Mouse (Mus musculus) liver, postnatal 0 days (tissue): Measurements from ENCODE around the gene Tspyl1. TPM values are rescaled to one million over a fixed set of nuclear protein-coding genes. Genes with fewer than 3 reads are reported as not detected.

ENCODE experiments used
- ATAC-seq: fragments of 200-750 bp; cut with Nextera tagmentation; 2 replicates; pipeline ENCODE4 v1.8.0; 2017; ENCODE audit warnings: mild to moderate bottlenecking, moderate library complexity
- DNase-seq: peaks from one replicate; pipeline ENCODE4 v3.0.0-alpha.2; 2016
- H3K27ac ChIP-seq: fragments of 300-500 bp; sonication (generic); 2 replicates; pipeline ENCODE4 v1.5.1; 2014; ENCODE audit warnings: antibody characterized with exemption, moderate library complexity, mild to moderate bottlenecking, low read depth
- H3K27me3 ChIP-seq: fragments of 300-500 bp; sonication (generic); 2 replicates; pipeline ENCODE4 v1.6.1; 2014; ENCODE audit warnings: low read length, control low read depth, mixed read lengths; ENCODE audit not compliant: insufficient read depth
- H3K36me3 ChIP-seq: fragments of 300-500 bp; sonication (generic); replicated peaks from 2 replicates; pipeline ENCODE4 v1.6.1; 2014; ENCODE audit warnings: mild to moderate bottlenecking, control low read depth, low read length, moderate library complexity, mixed read lengths; ENCODE audit not compliant: insufficient read depth
- H3K4me1 ChIP-seq: fragments of 300-500 bp; sonication (generic); 2 replicates; pipeline ENCODE4 v1.6.1; 2014; ENCODE audit warnings: antibody characterized with exemption, mild to moderate bottlenecking, control low read depth; ENCODE audit not compliant: insufficient read depth
- H3K4me2 ChIP-seq: fragments of 300-500 bp; sonication (generic); 2 replicates; pipeline ENCODE4 v1.6.1; 2014; ENCODE audit warnings: low read depth, mild to moderate bottlenecking, low read length, moderate library complexity, mixed read lengths
- H3K4me3 ChIP-seq: fragments of 300-500 bp; sonication (generic); 2 replicates; pipeline ENCODE4 v1.5.1; 2014; ENCODE audit warnings: low read depth, low read length
- H3K9ac ChIP-seq: fragments of 300-500 bp; sonication (generic); replicated peaks from 2 replicates; pipeline ENCODE4 v1.6.1; 2014; ENCODE audit warnings: mild to moderate bottlenecking, moderate library complexity
- H3K9me3 ChIP-seq: fragments of 300-500 bp; sonication (generic); 2 replicates; pipeline ENCODE4 v1.6.1; 2016; ENCODE audit warnings: mild to moderate bottlenecking, control low read depth, low read length, mixed read lengths
- CTCF ChIP-seq: sonication (generic); IDR thresholded peaks from 2 replicates; pipeline ENCODE4 v1.5.1; 2016; ENCODE audit warnings: antibody characterized with exemption, low read depth
- EP300 ChIP-seq: IDR thresholded peaks from 2 replicates; pipeline ENCODE4 v1.6.1; 2016; ENCODE audit warnings: antibody characterized with exemption, low read depth, mild to moderate bottlenecking
- WGBS: fragments of 180-500 bp; shearing (Covaris S2); extraction: QIAGEN DNeasy Blood & Tissue Kit; methylation state at CpG from one replicate; pipeline ENCODE4 v1.1.7; 2014; ENCODE audit not compliant: insufficient replicate concordance; 5-methylcytosine and 5-hydroxymethylcytosine counted together
- polyA plus RNA-seq: library from polyadenylated mRNA; unstranded; fragments of >200 nt; fragmentation: Nextera tagmentation; extraction: Ambion mirVana; gene quantifications from 2 replicates; pipeline ENCODE4 v1.2.1, GENCODE M21; 2015

Gene Tspyl1
- 20.7 and 21.0 TPM in 2 replicates for polyA plus RNA-seq

GRCm38 (mm10) chr10:34281962-34282388, at the start of gene Tspyl1:
Tspyl1 (plus strand) TSS chr10:34282190.
- Histone ChIP-seq H3K4me2 (peak within 1 kb of the TSS; percentile 92), H3K36me3 (no peaks in the 10 kb centered on the region; the same call in 1 of the 2 replicates), H3K27ac (peak within 1 kb of the TSS; percentile 91), H3K9ac (peak within 1 kb of the TSS; percentile 98), H3K4me1 (peaks cover 14% of the 10 kb centered on the region), H3K27me3 (no peaks in the 10 kb centered on the region), H3K9me3 (no peaks in the 10 kb centered on the region), H3K4me3 (peak within 1 kb of the TSS; percentile 99)
- ATAC-seq, result peak; percentile 98
- DNase-seq, result peak; percentile 98
- no peak for TF ChIP-seq CTCF
- peak; percentile 84 for TF ChIP-seq EP300
- WGBS, result under 1% methylated on average over 38 of the region's 38 CpGs

- H3K4me3 ChIP-seq, result no peak overlapping the region
- DNase-seq, result no peak
- no peaks in the 10 kb centered on the region for H3K36me3 ChIP-seq
- no peak for ATAC-seq
- no peak overlapping the region for H3K4me2 ChIP-seq
- no peaks in the 10 kb centered on the region for H3K9me3 ChIP-seq
- TF ChIP-seq EP300, result no peak
- TF ChIP-seq CTCF, result no peak
- H3K9ac ChIP-seq, result no peak overlapping the region
- 59% methylated on average over 1 of the region's 1 CpGs for WGBS
- H3K27ac ChIP-seq, result no peak overlapping the region
- no peaks in the 10 kb centered on the region for H3K4me1 ChIP-seq
- H3K27me3 ChIP-seq, result no peaks in the 10 kb centered on the region
These were observed 48.6 kb upstream of the Tspyl1 start for GRCm38 (mm10) chr10:34233418-34233817.

GRCm38 (mm10) chr10:34233931-34234745, 47.9 kb upstream of the Tspyl1 start:
- no peak for TF ChIP-seq EP300
- TF ChIP-seq CTCF, result peak; percentile 56
- DNase-seq, result no peak
- H3K4me3 ChIP-seq, result no peak overlapping the region
- no peak overlapping the region for H3K27ac ChIP-seq
- H3K4me2 ChIP-seq, result no peak overlapping the region
- no peaks in the 10 kb centered on the region for H3K9me3 ChIP-seq
- ATAC-seq, result no peak
- no peaks in the 10 kb centered on the region for H3K36me3 ChIP-seq
- H3K9ac ChIP-seq, result no peak overlapping the region
- 35% methylated on average over 2 of the region's 2 CpGs for WGBS
- H3K27me3 ChIP-seq, result no peaks in the 10 kb centered on the region
- no peaks in the 10 kb centered on the region for H3K4me1 ChIP-seq

GRCm38 (mm10) chr10:34235384-34235783, 46.6 kb upstream of the Tspyl1 start:
- DNase-seq (no peak), ATAC-seq (no peak)
- peak overlapping the region; percentile 14; the same call in 1 of the 2 replicates for H3K4me2 ChIP-seq
- no peaks in the 10 kb centered on the region for H3K9me3 ChIP-seq
- no peaks in the 10 kb centered on the region for H3K36me3 ChIP-seq
- WGBS, result 14% methylated on average over 3 of the region's 3 CpGs
- H3K4me1 ChIP-seq, result no peaks in the 10 kb centered on the region
- no peak overlapping the region for H3K4me3 ChIP-seq
- no peak overlapping the region for H3K9ac ChIP-seq
- no peaks in the 10 kb centered on the region for H3K27me3 ChIP-seq
- no peak for TF ChIP-seq EP300
- no peak for TF ChIP-seq CTCF
- no peak overlapping the region for H3K27ac ChIP-seq

GRCm38 (mm10) chr10:34236569-34236968, 45.4 kb upstream of the Tspyl1 start:
- no peaks in the 10 kb centered on the region for H3K36me3 ChIP-seq
- WGBS, result 76% methylated on average over 5 of the region's 5 CpGs
- ATAC-seq (no peak), DNase-seq (no peak)
- H3K9me3 ChIP-seq, result no peaks in the 10 kb centered on the region
- H3K4me2 ChIP-seq, result no peak overlapping the region
- H3K27me3 ChIP-seq, result no peaks in the 10 kb centered on the region
- H3K4me3 ChIP-seq, result no peak overlapping the region
- no peak for TF ChIP-seq EP300
- TF ChIP-seq CTCF, result no peak
- no peak overlapping the region for H3K9ac ChIP-seq
- H3K4me1 ChIP-seq, result no peaks in the 10 kb centered on the region
- no peak overlapping the region for H3K27ac ChIP-seq

- no peaks in the 10 kb centered on the region for H3K9me3 ChIP-seq
- no peak overlapping the region for H3K9ac ChIP-seq
- TF ChIP-seq EP300 (no peak), CTCF (no peak)
- no peak overlapping the region for H3K4me2 ChIP-seq
- H3K36me3 ChIP-seq, result no peaks in the 10 kb centered on the region
- H3K4me1 ChIP-seq, result no peaks in the 10 kb centered on the region
- H3K4me3 ChIP-seq, result no peak overlapping the region
- no peak overlapping the region for H3K27ac ChIP-seq
- no peaks in the 10 kb centered on the region for H3K27me3 ChIP-seq
- WGBS, result 49% methylated on average over 4 of the region's 4 CpGs
- DNase-seq, result no peak
- ATAC-seq, result peak; percentile 23; the same call in 1 of the 2 replicates
These were observed 43.5 kb upstream of the Tspyl1 start for GRCm38 (mm10) chr10:34238536-34238935.
